Mouse (Mus musculus): ENCODE data around the gene Olfr149. TPM values are rescaled to one million over a fixed set of nuclear protein-coding genes. Genes with fewer than 3 reads are reported as not detected.
A peak's percentile ranks its signal among the peaks of the same experiment; 100 is the strongest.
"Not testable (repeated sequence)": the region's sequence is repeated elsewhere in the genome, so short reads cannot be mapped to it uniquely, and the experiment has no call there.

The Olfr149 gene
- polyA plus RNA-seq (2014; fragmentation: Nextera tagmentation; extraction: Ambion mirVana): 0.12 TPM in 1 of 2 replicates, not detected in the other

- no peaks in the 10 kb centered on the region for H3K36me3 ChIP-seq (ENCODE audit: control insufficient read depth, insufficient read depth, low read length)
- no peak within 1 kb of the TSS for H3K27ac ChIP-seq (replicated peaks; ENCODE audit: low read depth, low read length)
- DNase-seq (no peak), ATAC-seq (ENCODE audit: low FRiP score, low TSS enrichment) (no peak)
- no peak within 1 kb of the TSS for H3K4me3 ChIP-seq (replicated peaks; ENCODE audit: low read depth, low read length)
- H3K27me3 ChIP-seq (ENCODE audit: control insufficient read depth, insufficient read depth, low read length): no peaks in the 10 kb centered on the region
- H3K9ac ChIP-seq (replicated peaks; ENCODE audit: low read length): no peak within 1 kb of the TSS
- H3K4me2 ChIP-seq (ENCODE audit: low read length): no peak within 1 kb of the TSS
- no peaks in the 10 kb centered on the region for H3K4me1 ChIP-seq (ENCODE audit: control insufficient read depth, insufficient read depth, low read length)
- H3K9me3 ChIP-seq (ENCODE audit: control insufficient read depth, low read length): no peaks in the 10 kb centered on the region
These were observed at the start of gene Olfr149 for GRCm38 (mm10) chr9:39707017-39707416. Olfr149 (minus strand) TSS chr9:39707117.

- Histone ChIP-seq H3K9me3 (ENCODE audit: control insufficient read depth, low read length) (no peaks in the 10 kb centered on the region), H3K36me3 (ENCODE audit: control insufficient read depth, insufficient read depth, low read length) (no peaks in the 10 kb centered on the region), H3K27me3 (ENCODE audit: control insufficient read depth, insufficient read depth, low read length) (no peaks in the 10 kb centered on the region), H3K4me2 (ENCODE audit: low read length) (no peak overlapping the region), H3K9ac (replicated peaks; ENCODE audit: low read length) (no peak overlapping the region), H3K4me1 (ENCODE audit: control insufficient read depth, insufficient read depth, low read length) (no peaks in the 10 kb centered on the region), H3K27ac (replicated peaks; ENCODE audit: low read depth, low read length) (no peak overlapping the region), H3K4me3 (replicated peaks; ENCODE audit: low read depth, low read length) (no peak overlapping the region)
- ATAC-seq (ENCODE audit: low FRiP score, low TSS enrichment): no peak
- WGBS: 84% methylated on average over 1 of the region's 1 CpGs
- DNase-seq: no peak
These were observed 39.5 kb upstream of the Olfr149 start for GRCm38 (mm10) chr9:39746428-39746827.

GRCm38 (mm10) chr9:39745949-39746348, 39.0 kb upstream of the Olfr149 start, which contains the start of gene Olfr967:
Olfr967 (plus strand) TSS chr9:39746249.
- no peak within 1 kb of the TSS for H3K27ac ChIP-seq (replicated peaks; ENCODE audit: low read depth, low read length)
- no peak within 1 kb of the TSS for H3K4me3 ChIP-seq (replicated peaks; ENCODE audit: low read depth, low read length)
- H3K4me2 ChIP-seq (ENCODE audit: low read length): no peak within 1 kb of the TSS
- H3K36me3 ChIP-seq (ENCODE audit: control insufficient read depth, insufficient read depth, low read length): no peaks in the 10 kb centered on the region
- no peak within 1 kb of the TSS for H3K9ac ChIP-seq (replicated peaks; ENCODE audit: low read length)
- no peaks in the 10 kb centered on the region for H3K4me1 ChIP-seq (ENCODE audit: control insufficient read depth, insufficient read depth, low read length)
- no peak for DNase-seq
- no peak for ATAC-seq (ENCODE audit: low FRiP score, low TSS enrichment)
- no peaks in the 10 kb centered on the region for H3K9me3 ChIP-seq (ENCODE audit: control insufficient read depth, low read length)
- H3K27me3 ChIP-seq (ENCODE audit: control insufficient read depth, insufficient read depth, low read length): no peaks in the 10 kb centered on the region

- H3K4me3 ChIP-seq (replicated peaks; ENCODE audit: low read depth, low read length): no peak overlapping the region
- no peaks in the 10 kb centered on the region for H3K9me3 ChIP-seq (ENCODE audit: control insufficient read depth, low read length)
- no peak overlapping the region for H3K4me2 ChIP-seq (ENCODE audit: low read length)
- no peak for ATAC-seq (ENCODE audit: low FRiP score, low TSS enrichment)
- WGBS: 91% methylated on average over 1 of the region's 1 CpGs
- no peaks in the 10 kb centered on the region for H3K4me1 ChIP-seq (ENCODE audit: control insufficient read depth, insufficient read depth, low read length)
- H3K9ac ChIP-seq (replicated peaks; ENCODE audit: low read length): no peak overlapping the region
- H3K27ac ChIP-seq (replicated peaks; ENCODE audit: low read depth, low read length): no peak overlapping the region
- H3K36me3 ChIP-seq (ENCODE audit: control insufficient read depth, insufficient read depth, low read length): no peaks in the 10 kb centered on the region
- DNase-seq: no peak
- no peaks in the 10 kb centered on the region for H3K27me3 ChIP-seq (ENCODE audit: control insufficient read depth, insufficient read depth, low read length)
These were observed 33.8 kb upstream of the Olfr149 start for GRCm38 (mm10) chr9:39740741-39741140.

- Histone ChIP-seq H3K27me3 (ENCODE audit: control insufficient read depth, insufficient read depth, low read length) (no peaks in the 10 kb centered on the region), H3K4me2 (ENCODE audit: low read length) (no peak within 1 kb of the TSS), H3K4me3 (replicated peaks; ENCODE audit: low read depth, low read length) (no peak within 1 kb of the TSS), H3K9me3 (ENCODE audit: control insufficient read depth, low read length) (no peaks in the 10 kb centered on the region), H3K4me1 (ENCODE audit: control insufficient read depth, insufficient read depth, low read length) (no peaks in the 10 kb centered on the region), H3K36me3 (ENCODE audit: control insufficient read depth, insufficient read depth, low read length) (no peaks in the 10 kb centered on the region), H3K9ac (replicated peaks; ENCODE audit: low read length) (no peak within 1 kb of the TSS), H3K27ac (replicated peaks; ENCODE audit: low read depth, low read length) (no peak within 1 kb of the TSS)
- DNase-seq: no peak
- ATAC-seq (ENCODE audit: low FRiP score, low TSS enrichment): no peak
These were observed 23.8 kb upstream of the Olfr149 start, which contains the start of gene Olfr150 for GRCm38 (mm10) chr9:39730678-39731077. Olfr150 (plus strand) TSS chr9:39730978.

- Histone ChIP-seq H3K27ac (replicated peaks; ENCODE audit: low read depth, low read length) (no peak within 1 kb of the TSS), H3K4me2 (ENCODE audit: low read length) (no peak within 1 kb of the TSS), H3K36me3 (ENCODE audit: control insufficient read depth, insufficient read depth, low read length) (no peaks in the 10 kb centered on the region), H3K27me3 (ENCODE audit: control insufficient read depth, insufficient read depth, low read length) (no peaks in the 10 kb centered on the region), H3K4me1 (ENCODE audit: control insufficient read depth, insufficient read depth, low read length) (no peaks in the 10 kb centered on the region), H3K9ac (replicated peaks; ENCODE audit: low read length) (no peak within 1 kb of the TSS), H3K9me3 (ENCODE audit: control insufficient read depth, low read length) (no peaks in the 10 kb centered on the region), H3K4me3 (replicated peaks; ENCODE audit: low read depth, low read length) (no peak within 1 kb of the TSS)
- no peak for ATAC-seq (ENCODE audit: low FRiP score, low TSS enrichment)
- no peak for DNase-seq
These were observed 4.1 kb upstream of the Olfr149 start, which contains the start of gene Olfr965 for GRCm38 (mm10) chr9:39711053-39711452. Olfr965 (plus strand) TSS chr9:39711353.

GRCm38 (mm10) chr9:39708958-39709357, 2.0 kb upstream of the Olfr149 start:
- Histone ChIP-seq H3K4me2 (ENCODE audit: low read length) (no peak overlapping the region), H3K36me3 (ENCODE audit: control insufficient read depth, insufficient read depth, low read length) (no peaks in the 10 kb centered on the region), H3K9me3 (ENCODE audit: control insufficient read depth, low read length) (no peaks in the 10 kb centered on the region), H3K4me1 (ENCODE audit: control insufficient read depth, insufficient read depth, low read length) (no peaks in the 10 kb centered on the region), H3K4me3 (replicated peaks; ENCODE audit: low read depth, low read length) (no peak overlapping the region), H3K27me3 (ENCODE audit: control insufficient read depth, insufficient read depth, low read length) (no peaks in the 10 kb centered on the region), H3K27ac (replicated peaks; ENCODE audit: low read depth, low read length) (no peak overlapping the region), H3K9ac (replicated peaks; ENCODE audit: low read length) (no peak overlapping the region)
- ATAC-seq (ENCODE audit: low FRiP score, low TSS enrichment) (no peak), DNase-seq (peak; percentile 3)
- WGBS: 68% methylated on average over 3 of the region's 3 CpGs

GRCm38 (mm10) chr9:39701123-39701522, 5.8 kb downstream of the Olfr149 start:
- not testable (repeated sequence) for H3K4me2 ChIP-seq (ENCODE audit: low read length); H3K27me3 ChIP-seq (ENCODE audit: control insufficient read depth, insufficient read depth, low read length); H3K9me3 ChIP-seq (ENCODE audit: control insufficient read depth, low read length); H3K4me3 ChIP-seq (replicated peaks; ENCODE audit: low read depth, low read length); H3K36me3 ChIP-seq (ENCODE audit: control insufficient read depth, insufficient read depth, low read length); DNase-seq; H3K9ac ChIP-seq (replicated peaks; ENCODE audit: low read length); ATAC-seq (ENCODE audit: low FRiP score, low TSS enrichment); H3K27ac ChIP-seq (replicated peaks; ENCODE audit: low read depth, low read length); H3K4me1 ChIP-seq (ENCODE audit: control insufficient read depth, insufficient read depth, low read length)
- WGBS: 89% methylated on average over 7 of the region's 8 CpGs

GRCm38 (mm10) chr9:39679280-39679679, 27.6 kb downstream of the Olfr149 start:
- WGBS: 61% methylated on average over 2 of the region's 2 CpGs
- Histone ChIP-seq H3K27ac (replicated peaks; ENCODE audit: low read depth, low read length) (no peak overlapping the region), H3K9ac (replicated peaks; ENCODE audit: low read length) (no peak overlapping the region), H3K27me3 (ENCODE audit: control insufficient read depth, insufficient read depth, low read length) (no peaks in the 10 kb centered on the region), H3K9me3 (ENCODE audit: control insufficient read depth, low read length) (no peaks in the 10 kb centered on the region), H3K4me3 (replicated peaks; ENCODE audit: low read depth, low read length) (no peak overlapping the region), H3K4me1 (ENCODE audit: control insufficient read depth, insufficient read depth, low read length) (no peaks in the 10 kb centered on the region), H3K4me2 (ENCODE audit: low read length) (no peak overlapping the region), H3K36me3 (ENCODE audit: control insufficient read depth, insufficient read depth, low read length) (no peaks in the 10 kb centered on the region)
- DNase-seq (peak; percentile 51), ATAC-seq (ENCODE audit: low FRiP score, low TSS enrichment) (no peak)

All from midbrain, embryonic 14.5 days (tissue).